Mouse (Mus musculus) heart, adult 2 months (tissue): ENCODE results near the gene Gpr137. TPM values are rescaled to one million over a fixed set of nuclear protein-coding genes. Genes with fewer than 3 reads are reported as not detected.
A peak's percentile ranks its signal among the peaks of the same experiment; 100 is the strongest.

Experiments
- DNase-seq, 2 experiments: peaks; one replicate each; pipeline ENCODE4 v3.0.0; 2021
- H3K27ac ChIP-seq: fragments of 200-600 bp; 2 replicates; pipeline ENCODE4 v1.8.1; 2022
- H3K27me3 ChIP-seq: fragments of 200-500 bp; 2 replicates; pipeline ENCODE4 v1.6.1; 2012; ENCODE audit warnings: mild to moderate bottlenecking, low read length, inconsistent platforms, mixed read lengths; ENCODE audit not compliant: control insufficient read depth, insufficient read depth
- H3K36me3 ChIP-seq: fragments of 200-500 bp; 2 replicates; pipeline ENCODE4 v1.6.1; 2012; ENCODE audit warnings: low read length, inconsistent platforms; ENCODE audit not compliant: control insufficient read depth, insufficient read depth
- H3K4me1 ChIP-seq: fragments of 200-500 bp; 2 replicates; pipeline ENCODE4 v1.6.1; 2011; ENCODE audit warnings: low read length; ENCODE audit not compliant: control insufficient read depth, insufficient read depth
- H3K4me3 ChIP-seq: fragments of 200-600 bp; 2 replicates; pipeline ENCODE4 v1.8.1; 2022
- H3K79me2 ChIP-seq: fragments of 200-500 bp; replicated peaks from 2 replicates; pipeline ENCODE4 v1.6.1; 2012; ENCODE audit warnings: mild to moderate bottlenecking, inconsistent platforms, low read length, moderate library complexity, mixed read lengths; ENCODE audit not compliant: control insufficient read depth, insufficient read depth
- H3K9ac ChIP-seq: fragments of 200-500 bp; 2 replicates; pipeline ENCODE4 v1.6.1; 2012; ENCODE audit warnings: low read depth, mild to moderate bottlenecking, control low read depth, inconsistent platforms, low read length, mixed read lengths
- CTCF ChIP-seq: fragments of 200-600 bp; IDR thresholded peaks from 2 replicates; pipeline ENCODE4 v1.8.1; 2022; ENCODE audit warnings: antibody characterized with exemption, mild to moderate bottlenecking, moderate library complexity
- EP300 ChIP-seq: fragments of 200-500 bp; IDR thresholded peaks from 2 replicates; pipeline ENCODE4 v1.6.1; 2011; ENCODE audit warnings: low read depth, low read length, control low read depth; ENCODE audit not compliant: insufficient read depth
- POLR2A ChIP-seq: fragments of 200-500 bp; IDR thresholded peaks from 2 replicates; pipeline ENCODE4 v1.6.1; 2011; ENCODE audit warnings: mild to moderate bottlenecking, low read depth, low read length, control low read depth; ENCODE audit not compliant: insufficient read depth
- WGBS: fragments of 180-500 bp; shearing (Covaris S2); methylation state at CpG from one replicate; pipeline ENCODE4 v1.1.7; 2018; 5-methylcytosine and 5-hydroxymethylcytosine counted together
- intact Hi-C: fragments of 180-260 bp; cut with DNase I; formaldehyde crosslinking; loops from one replicate; pipeline ENCODE4 v1.15.1; 2025
- polyA plus RNA-seq: library from polyadenylated mRNA; depleted of rRNA; stranded (reverse); fragments of >200 nt; gene quantifications from 2 replicates; pipeline ENCODE4 v1.2.3, GENCODE M21; 2012
- total RNA-seq, 2 experiments: library from RNA; stranded (reverse); gene quantifications; 2 replicates each; pipeline ENCODE4 v1.2.3; 2021

Gpr137 gene
- total and polyA plus RNA-seq, 3 experiments: 34.1 to 53.4 (median 35.4) TPM

DNA sequence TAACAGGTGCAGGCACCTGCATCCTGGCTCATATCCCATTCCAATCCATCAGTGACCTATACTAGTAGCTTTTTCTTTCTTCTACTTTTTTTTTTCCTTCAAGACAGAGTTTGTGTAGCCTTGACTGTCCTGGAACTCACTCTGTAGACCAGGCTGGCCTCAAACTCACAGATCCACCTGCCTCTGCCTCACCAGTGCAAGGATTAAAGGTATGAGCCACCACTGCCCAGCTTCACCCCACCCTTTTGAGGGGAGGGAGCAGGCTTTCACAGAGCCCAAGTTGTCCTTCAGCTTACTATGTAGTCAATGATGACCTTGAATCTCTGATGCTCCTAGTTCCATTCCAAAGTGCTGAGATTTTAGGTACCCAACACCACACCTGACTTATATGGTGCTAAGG lies 22.8 kb downstream of the Gpr137 start:
- Histone ChIP-seq H3K36me3 (no peaks in the 10 kb centered on the region), H3K27me3 (no peaks in the 10 kb centered on the region), H3K4me3 (no peak overlapping the region), H3K27ac (no peak overlapping the region), H3K79me2 (no peaks in the 10 kb centered on the region), H3K9ac (0 out of 2 replicates have a peak overlapping the region, but pooled peaks have one; percentile 25), H3K4me1 (peaks cover 7% of the 10 kb centered on the region)
- intact Hi-C loops: no loop called here
- TF ChIP-seq CTCF (no peak), EP300 (no peak), POLR2A (no peak)
- DNase-seq: no peak

DNA sequence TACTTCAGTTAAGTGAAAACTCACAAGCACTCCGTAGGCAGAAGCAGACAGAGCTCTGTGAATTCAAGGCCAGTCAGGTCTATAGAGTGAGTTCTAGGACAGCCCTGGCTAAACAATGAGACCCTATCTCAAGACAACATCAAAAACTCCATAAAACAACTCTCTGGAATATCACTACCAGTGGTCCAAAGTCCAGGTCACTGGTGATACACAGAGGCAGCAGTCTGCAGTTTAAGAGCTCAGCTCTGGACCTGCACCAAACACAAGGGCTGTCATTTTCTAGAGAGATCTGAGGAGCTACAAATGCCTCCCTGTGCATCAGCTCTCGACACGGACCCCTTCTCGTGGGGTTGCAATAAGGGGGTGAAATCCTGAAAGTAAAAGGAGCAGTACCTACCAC lies 24.0 kb downstream of the Gpr137 start:
- TF ChIP-seq POLR2A: no peak
- Histone ChIP-seq H3K79me2 (no peaks in the 10 kb centered on the region), H3K9ac (no peak overlapping the region), H3K36me3 (no peaks in the 10 kb centered on the region), H3K4me1 (peaks cover 7% of the 10 kb centered on the region), H3K4me3 (no peak overlapping the region), H3K27ac (no peak overlapping the region), H3K27me3 (no peaks in the 10 kb centered on the region)
- DNase-seq: no peak
- WGBS: 80% methylated on average over 4 of the region's 4 CpGs
- intact Hi-C loops: no loop called here

DNA sequence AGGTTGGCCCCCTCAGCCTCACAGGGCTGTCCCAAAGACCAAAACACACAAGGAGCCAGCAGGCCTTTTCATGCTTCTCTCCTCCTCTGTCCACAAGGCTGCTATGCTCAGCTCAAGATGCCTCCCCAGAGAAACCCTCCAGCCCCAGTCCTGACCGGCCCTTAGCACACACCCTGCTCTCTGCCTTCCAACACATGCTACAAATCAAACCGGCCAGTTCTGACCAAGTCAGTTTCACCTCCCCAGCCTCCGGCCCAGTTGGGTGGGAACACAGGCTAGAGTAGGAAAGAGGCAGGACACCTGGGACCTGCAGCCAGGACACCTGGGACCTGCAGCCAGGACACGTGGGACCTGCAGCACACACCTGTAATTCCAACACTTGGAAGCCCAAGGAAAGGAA lies 25.8 kb downstream of the Gpr137 start:
- Histone ChIP-seq H3K79me2 (no peaks in the 10 kb centered on the region), H3K27me3 (no peaks in the 10 kb centered on the region), H3K4me3 (no peak overlapping the region), H3K27ac (no peak overlapping the region), H3K4me1 (peaks cover 3% of the 10 kb centered on the region; the same call in 1 of the 2 replicates), H3K36me3 (no peaks in the 10 kb centered on the region), H3K9ac (no peak overlapping the region)
- DNase-seq: no peak
- intact Hi-C loops: no loop called here
- TF ChIP-seq POLR2A (no peak), CTCF (no peak), EP300 (no peak)
- WGBS: 61% methylated on average over 4 of the region's 4 CpGs

DNA sequence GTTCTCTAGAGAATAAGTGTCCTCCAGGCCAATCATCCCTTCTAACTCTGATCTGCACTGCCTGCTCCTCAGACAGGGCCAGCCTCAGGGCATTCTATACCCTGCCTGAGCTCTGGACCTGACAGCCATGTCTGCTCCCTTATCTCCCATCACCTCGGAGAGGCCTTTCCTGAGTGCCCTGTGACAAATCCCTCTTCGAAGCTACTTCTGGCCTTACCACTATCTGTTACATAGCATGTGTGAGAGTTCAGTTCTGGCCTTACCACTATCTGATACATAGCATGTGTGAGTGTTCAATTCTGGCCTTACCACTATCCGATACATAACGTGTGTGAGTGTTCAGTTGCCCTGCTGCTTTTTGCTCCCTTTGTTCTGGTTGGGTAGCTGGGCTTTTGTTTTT lies 27.0 kb downstream of the Gpr137 start:
- no peak for TF ChIP-seq CTCF
- TF ChIP-seq POLR2A: no peak
- no peak for TF ChIP-seq EP300

DNA sequence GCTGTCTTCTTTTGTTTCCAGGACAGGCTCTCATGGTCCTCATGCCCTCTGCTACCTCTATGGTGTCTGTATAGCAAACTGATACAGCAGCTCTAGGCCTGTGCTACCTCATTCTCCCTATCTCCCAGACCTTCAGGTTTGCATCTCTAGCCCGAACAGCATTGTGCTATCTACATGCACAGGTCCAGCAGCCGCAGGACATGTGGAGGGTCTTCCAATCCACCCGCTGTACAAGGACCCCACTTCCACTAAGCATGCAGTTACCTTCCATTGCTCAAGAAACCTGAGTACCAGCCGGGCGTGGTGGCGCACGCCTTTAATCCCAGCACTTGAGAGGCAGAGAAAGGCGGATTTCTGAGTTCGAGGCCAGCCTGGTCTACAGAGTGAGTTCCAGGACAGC lies 27.7 kb downstream of the Gpr137 start:
- Histone ChIP-seq H3K79me2 (no peaks in the 10 kb centered on the region), H3K27ac (no peak overlapping the region), H3K9ac (no peak overlapping the region), H3K4me1 (peaks cover 3% of the 10 kb centered on the region), H3K27me3 (no peaks in the 10 kb centered on the region), H3K36me3 (no peaks in the 10 kb centered on the region), H3K4me3 (no peak overlapping the region)
- no peak for DNase-seq
- TF ChIP-seq POLR2A (no peak), CTCF (no peak), EP300 (no peak)
- intact Hi-C loops: no loop called here
- WGBS: 90% methylated on average over 9 of the region's 9 CpGs

More for the DNA sequence above, 27.0 kb downstream of the Gpr137 start:
- no peaks in the 10 kb centered on the region for H3K27me3 ChIP-seq
- intact Hi-C loops: no loop called here
- no peak overlapping the region for H3K27ac ChIP-seq
- no peaks in the 10 kb centered on the region for H3K79me2 ChIP-seq
- 52% methylated on average over 4 of the region's 4 CpGs for WGBS
- no peaks in the 10 kb centered on the region for H3K36me3 ChIP-seq
- DNase-seq: no peak
- H3K9ac ChIP-seq: no peak overlapping the region
- H3K4me3 ChIP-seq: no peak overlapping the region
- peaks cover 4% of the 10 kb centered on the region for H3K4me1 ChIP-seq

DNA sequence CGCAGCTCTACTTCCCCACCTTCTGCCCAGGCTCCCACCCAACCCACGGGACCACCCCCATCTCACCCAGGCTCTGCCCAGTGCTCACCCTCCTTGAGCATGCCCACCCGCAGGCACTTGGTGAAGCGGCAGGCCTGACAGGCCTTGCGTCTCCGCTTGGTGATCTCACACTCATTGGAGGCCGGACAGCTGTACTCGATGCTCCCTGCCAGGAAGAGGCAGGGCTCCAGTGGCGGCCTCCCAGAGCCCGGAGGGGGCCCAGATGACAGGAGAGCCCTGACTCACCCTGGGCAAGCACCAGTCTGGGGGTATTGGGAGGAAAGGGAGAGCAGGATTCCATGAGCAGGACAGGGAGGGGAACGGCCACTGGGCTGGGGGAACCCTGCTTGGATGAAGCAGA lies 28.3 kb downstream of the Gpr137 start:
- 46% methylated on average over 11 of the region's 11 CpGs for WGBS
- TF ChIP-seq EP300 (no peak), CTCF (no peak), POLR2A (no peak)
- no peaks in the 10 kb centered on the region for H3K36me3 ChIP-seq
- peaks cover 3% of the 10 kb centered on the region for H3K4me1 ChIP-seq
- no peak overlapping the region for H3K4me3 ChIP-seq
- intact Hi-C loops: no loop called here
- H3K79me2 ChIP-seq: no peaks in the 10 kb centered on the region
- H3K27ac ChIP-seq: no peak overlapping the region
- no peaks in the 10 kb centered on the region for H3K27me3 ChIP-seq
- H3K9ac ChIP-seq: no peak overlapping the region
- DNase-seq: peak; percentile 50 to 54

DNA sequence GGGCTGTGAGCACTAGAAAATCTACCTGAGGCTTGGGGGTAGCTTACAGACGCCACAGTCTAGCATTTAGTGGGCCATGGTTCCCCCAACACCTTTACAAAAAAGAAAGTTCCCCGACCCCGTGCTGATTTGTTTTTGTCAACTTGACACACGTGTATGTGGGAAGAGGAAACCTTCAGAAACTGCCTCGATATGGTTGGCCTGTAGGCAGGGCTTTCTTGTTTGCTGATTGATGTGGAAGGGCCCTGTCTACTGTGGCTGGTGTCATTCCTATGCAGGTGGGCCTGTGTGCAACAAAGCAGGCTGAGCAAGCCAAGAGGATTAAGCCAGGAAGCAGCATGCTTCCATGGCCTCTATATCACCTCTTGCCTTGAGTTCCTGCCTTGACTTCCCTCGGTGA lies 29.2 kb downstream of the Gpr137 start:
- no peak for DNase-seq
- Histone ChIP-seq H3K27me3 (no peaks in the 10 kb centered on the region), H3K9ac (no peak overlapping the region), H3K27ac (no peak overlapping the region), H3K79me2 (no peaks in the 10 kb centered on the region), H3K4me1 (peaks cover 5% of the 10 kb centered on the region), H3K36me3 (no peaks in the 10 kb centered on the region), H3K4me3 (no peak overlapping the region)
- TF ChIP-seq CTCF (no peak), POLR2A (no peak), EP300 (no peak)
- 75% methylated on average over 6 of the region's 6 CpGs for WGBS
- intact Hi-C loops: no loop called here
